Mouse (Mus musculus) layer of hippocampus, adult 18-20 months (tissue): ENCODE results near the gene Cd244a. TPM values are rescaled to one million over a fixed set of nuclear protein-coding genes. Genes with fewer than 3 reads are reported as not detected.

Experiments
- DNase-seq, 2 experiments: peaks; one replicate each; pipeline ENCODE4 v3.0.0; 2022; ENCODE audit warnings: low spot score in 2 of 2
- total RNA-seq, 2 experiments: library from RNA; stranded (reverse); gene quantifications; 2 replicates each; pipeline ENCODE4 v1.2.3; 2021

Gene Cd244a
- total RNA-seq, 2 experiments from 2014 or later: not detected

DNA sequence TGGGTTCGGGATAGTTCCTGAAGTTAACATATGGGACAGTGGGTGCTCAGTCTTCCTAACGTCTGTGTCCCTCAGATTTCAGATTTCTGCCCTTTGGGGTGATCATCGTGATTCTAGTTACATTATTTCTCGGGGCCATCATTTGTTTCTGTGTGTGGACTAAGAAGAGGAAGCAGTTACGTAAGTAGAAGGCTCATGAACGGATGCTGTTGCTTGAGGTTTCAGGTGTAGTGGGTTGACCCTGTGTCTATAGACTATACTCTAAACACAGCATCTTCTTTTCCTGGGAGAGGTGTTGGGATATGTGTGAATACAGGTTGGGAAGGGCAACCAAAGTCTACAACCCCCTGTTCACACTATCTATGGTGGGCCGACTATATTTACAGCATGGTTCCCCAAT, 18.2 kb downstream of the Cd244a start:
- no peak for DNase-seq

- no peak for DNase-seq
These were observed 25.6 kb downstream of the Cd244a start for GRCm38 (mm10) chr1:171584584-171584983.

DNA sequence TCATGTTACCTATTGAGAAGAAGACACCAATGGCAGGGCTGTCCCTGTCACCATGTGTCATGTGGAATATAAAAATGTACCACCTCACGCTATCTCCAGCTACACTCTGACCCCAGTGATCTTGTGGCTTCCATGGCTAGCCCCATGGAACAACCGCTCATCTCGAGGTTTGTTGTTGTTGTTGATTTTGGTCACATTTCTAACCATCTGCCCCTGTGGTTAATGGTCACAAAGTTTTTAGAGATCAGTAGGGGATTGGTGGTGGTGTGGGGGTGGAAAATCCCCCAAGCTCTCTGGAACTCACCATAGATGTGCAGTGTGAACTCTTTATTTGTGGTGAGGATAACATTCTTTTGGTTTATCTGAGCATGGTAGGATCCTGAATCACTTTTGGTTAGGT, 45.7 kb downstream of the Cd244a start:
- DNase-seq: no peak

DNA sequence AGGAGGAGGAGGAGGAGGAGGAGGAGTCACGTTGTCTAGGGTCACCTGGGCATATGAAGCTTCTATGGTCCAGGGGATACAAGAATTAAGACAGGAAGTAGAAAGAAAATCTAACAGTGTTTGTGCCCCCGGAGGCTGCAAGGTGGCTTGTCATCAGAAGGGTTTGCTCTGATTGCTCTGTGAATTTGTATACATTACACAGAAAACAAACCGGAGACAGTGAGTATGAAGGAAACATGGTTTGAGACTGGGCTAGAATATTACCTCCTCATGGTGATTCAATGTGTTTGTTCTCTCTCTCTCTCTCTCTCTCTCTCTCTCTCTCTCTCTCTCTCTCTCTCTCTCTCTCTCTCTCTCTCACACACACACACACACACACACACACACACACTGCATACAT, 47.7 kb downstream of the Cd244a start:
- no peak for DNase-seq

DNA sequence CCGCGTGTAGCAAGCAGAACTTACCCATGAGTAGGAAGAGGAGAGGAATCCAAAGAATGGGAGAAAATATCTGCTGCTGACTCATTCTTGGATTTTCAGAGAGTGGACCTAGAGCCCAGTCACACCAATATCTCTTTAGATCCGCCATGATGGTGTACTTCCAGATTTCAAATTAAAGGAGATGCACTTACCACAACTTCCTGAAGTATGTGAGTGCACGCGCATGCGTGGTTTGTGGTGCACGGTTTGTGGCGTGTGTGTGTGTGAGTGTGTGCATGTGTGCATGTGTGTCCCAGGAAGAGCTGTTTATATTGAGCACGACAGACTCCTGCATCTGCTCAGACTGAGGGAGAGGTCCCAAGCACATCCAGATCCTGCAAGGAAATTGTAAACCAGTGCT, 48.2 kb downstream of the Cd244a start, which contains the start of gene Ly9:
Ly9 (minus strand) TSS at position 235 of the 400 bp plus-strand sequence.
- DNase-seq: no peak

- no peak for DNase-seq
These were observed 51.0 kb downstream of the Cd244a start for GRCm38 (mm10) chr1:171610026-171610425.

DNA sequence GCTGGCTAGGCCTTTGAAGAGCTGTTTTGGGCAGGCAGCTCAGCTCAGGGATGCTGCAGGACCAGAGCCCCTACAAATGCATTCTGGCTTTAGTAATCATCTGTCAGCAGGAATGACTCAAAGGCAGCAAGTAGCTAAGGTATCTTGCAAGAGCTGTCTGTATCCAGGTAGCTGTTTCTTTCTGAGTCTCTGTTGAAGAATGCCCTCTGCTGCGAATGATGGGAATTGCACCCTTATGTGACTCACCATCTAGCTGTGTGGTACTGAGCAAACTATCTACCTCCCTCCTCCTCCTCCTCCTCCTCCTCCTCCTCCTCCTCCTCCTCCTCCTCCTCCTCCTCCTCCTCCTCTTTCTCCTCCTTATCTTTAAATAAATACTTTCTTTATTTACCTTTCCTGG, 51.8 kb downstream of the Cd244a start:
- no peak for DNase-seq

DNA sequence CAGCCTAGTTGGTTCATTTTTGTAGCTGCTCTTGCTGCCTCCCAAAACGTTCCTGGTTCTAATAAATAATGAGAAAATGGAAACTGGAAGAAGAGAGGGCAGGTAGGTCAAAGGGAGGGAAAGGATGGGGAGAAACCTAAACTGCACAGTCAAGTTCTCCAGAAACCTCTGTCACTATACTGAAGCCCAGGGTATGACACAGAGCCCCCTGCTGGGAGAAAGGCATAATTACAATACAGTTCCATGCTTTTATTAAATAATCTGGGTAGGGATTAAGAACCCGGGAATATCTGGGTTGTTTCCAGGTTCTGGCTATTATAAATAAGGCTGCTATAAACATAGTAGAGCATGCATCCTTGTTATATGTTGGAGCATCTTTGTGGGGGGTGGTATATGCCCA, 55.0 kb downstream of the Cd244a start:
- DNase-seq: peak in 1 of 2 experiments; percentile 24

- DNase-seq: no peak
These were observed 58.0 kb downstream of the Cd244a start for GRCm38 (mm10) chr1:171616881-171617515.

- no peak for DNase-seq
These were observed 60.0 kb downstream of the Cd244a start for GRCm38 (mm10) chr1:171619001-171619400.

GRCm38 (mm10) chr1:171619645-171620044, 60.7 kb downstream of the Cd244a start:
- DNase-seq: no peak

DNA sequence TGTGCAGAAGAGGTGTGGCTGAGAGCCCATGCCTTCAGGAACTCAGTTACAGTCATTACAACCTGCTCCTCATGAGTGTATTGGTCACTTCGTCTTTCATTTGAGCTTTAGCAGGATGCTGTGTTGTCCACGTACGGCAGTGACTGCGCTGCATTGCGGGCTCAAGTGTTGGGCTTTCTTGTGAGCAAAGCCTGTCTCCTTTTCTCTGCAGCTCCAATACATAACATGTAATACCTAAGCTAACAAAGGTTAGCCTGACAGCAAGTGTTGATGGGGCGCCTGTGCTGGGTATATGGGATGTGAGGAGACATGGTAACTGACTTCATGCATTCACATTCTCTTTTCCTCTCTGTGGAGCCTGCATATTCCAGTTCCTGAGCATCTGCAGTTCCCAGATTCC, 61.1 kb downstream of the Cd244a start:
- DNase-seq: no peak

DNA sequence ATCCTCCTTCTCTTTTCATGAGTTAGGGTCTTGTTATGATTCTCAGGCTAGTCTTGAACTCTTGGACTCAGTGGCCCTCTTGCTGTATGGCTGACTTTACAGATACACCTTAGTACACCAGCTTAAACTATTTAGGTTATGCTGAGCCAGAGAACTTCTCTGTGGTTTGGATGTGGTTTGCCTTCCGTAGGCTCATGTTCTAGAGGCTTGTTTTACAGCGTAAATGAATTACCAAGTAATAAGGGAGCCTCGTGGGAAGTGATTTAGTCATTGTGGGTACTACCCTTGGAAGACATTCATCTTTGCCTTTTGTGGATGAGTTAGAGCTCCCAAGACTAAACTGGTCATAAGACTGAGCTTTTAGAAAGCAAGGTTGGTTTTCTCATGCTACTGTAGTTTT, 68.8 kb downstream of the Cd244a start:
- no peak for DNase-seq

DNA sequence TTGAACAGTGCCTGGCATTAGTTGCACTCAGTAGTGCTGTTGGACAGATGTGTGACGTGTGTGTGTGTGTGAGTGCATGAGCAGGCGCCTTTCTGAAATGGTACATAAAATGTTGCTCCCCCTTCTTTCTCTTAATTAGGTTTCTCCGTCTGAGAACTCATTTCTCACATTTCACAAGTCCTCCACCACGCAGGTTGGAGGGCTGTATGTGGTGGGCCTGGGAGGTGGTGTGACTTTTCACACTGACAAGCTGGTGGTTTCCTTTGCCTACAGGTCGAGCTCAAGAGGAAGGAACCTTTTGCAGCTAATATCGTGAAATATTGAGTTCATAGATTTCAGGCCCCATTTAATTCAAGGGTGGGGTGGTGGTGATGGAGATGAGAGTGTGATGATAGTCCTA, 70.2 kb downstream of the Cd244a start:
- DNase-seq: no peak

GRCm38 (mm10) chr1:171630041-171630440, 71.0 kb downstream of the Cd244a start:
- no peak for DNase-seq

DNA sequence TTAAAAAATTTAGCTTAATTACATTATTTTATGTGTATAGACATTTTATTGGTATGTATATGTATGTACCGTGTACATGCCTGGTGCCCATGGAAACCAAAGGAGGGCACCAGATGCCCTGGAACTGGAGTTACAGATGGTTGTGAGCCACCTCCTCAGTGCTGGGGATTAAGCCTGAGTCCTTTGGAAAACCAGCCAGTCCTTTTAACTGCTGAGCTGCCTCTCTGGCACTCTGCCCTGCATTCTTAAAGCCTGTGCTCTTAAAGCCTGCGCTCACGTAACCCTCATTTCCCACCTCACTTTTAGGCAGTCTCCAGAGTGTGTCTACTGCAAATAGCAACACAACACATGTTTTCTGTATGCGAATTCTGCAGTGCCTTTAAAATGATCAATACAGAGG, 71.9 kb downstream of the Cd244a start:
- peak in 1 of 2 experiments; percentile 53 for DNase-seq

GRCm38 (mm10) chr1:171631447-171631846, 72.5 kb downstream of the Cd244a start:
- peak; percentile 16 to 45 for DNase-seq

GRCm38 (mm10) chr1:171635696-171636095, 76.7 kb downstream of the Cd244a start:
- no peak for DNase-seq

DNA sequence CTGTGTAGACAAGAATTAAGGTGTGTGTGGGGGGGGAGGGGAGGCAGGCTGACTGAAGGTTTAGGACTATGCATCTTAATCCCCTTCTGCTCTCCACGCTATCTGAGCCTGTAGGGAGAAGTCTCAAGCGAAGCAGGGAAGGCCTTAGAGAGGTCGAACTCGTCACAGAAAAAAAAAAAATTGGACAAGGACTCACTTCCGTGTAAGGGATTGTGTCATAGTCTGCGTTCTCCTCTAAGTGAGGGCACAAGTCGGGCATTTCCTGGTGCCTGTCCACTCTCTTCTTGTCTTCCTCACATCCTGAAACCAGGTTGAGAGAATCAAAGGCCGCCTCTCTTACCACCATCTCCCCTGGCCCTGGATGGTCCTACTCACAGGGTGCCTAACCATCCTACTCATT, 78.1 kb downstream of the Cd244a start:
- no peak for DNase-seq

DNA sequence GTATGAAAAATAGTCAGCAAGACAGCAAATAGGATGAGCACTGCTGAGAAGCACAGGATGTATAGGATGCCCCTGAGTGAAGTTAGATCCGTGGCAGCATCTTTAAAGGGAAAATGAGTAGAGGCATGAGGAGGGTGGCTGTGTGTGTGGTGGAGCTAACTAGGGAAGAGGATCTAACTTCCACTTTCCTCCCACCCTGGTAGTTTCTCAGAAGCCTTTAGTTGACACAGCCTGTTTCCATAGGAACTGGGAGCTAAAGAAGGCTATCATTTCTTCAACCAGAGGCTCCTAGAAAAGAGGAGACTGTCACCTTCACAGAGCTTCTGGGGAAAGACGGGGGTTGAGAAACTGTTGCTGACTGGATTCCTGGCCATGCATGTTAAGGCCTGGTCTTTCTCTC, 79.7 kb downstream of the Cd244a start:
- no peak for DNase-seq

- DNase-seq: no peak
These were observed 81.8 kb downstream of the Cd244a start for GRCm38 (mm10) chr1:171640796-171641195.

DNA sequence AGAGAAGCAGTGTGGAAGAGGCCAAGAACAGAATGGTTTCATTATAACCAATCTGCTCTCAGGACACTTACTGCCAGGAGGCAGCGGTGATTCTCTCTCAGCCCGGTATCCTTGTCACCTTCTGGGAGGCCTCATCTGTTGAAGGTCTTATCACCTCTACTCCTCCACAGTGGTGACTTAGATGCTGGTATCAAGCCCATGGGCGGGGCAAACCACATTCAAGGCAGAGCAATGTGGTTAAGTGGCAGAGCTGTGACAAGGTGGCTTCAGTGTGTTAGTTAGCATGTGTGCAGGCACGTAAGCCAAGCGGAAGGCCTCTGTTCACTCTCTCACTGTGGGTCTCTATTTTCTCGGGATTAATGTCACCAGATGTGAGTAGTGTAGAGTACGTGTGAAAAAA, 84.6 kb downstream of the Cd244a start:
- no peak for DNase-seq

GRCm38 (mm10) chr1:171646429-171646940, 87.5 kb downstream of the Cd244a start:
- DNase-seq: no peak
